Mouse (Mus musculus) telencephalon, adult 2 months (tissue): ENCODE data around the gene Trp53i11.

Experiments used
- DNase-seq: peaks from one replicate; pipeline ENCODE4 v3.0.0-alpha.2; 2011; ENCODE audit warnings: low read depth, low spot score

The Trp53i11 gene

GRCm38 (mm10) chr2:93238864-93239263 lies 51.5 kb downstream of the Trp53i11 start:
- DNase-seq, result no peak

DNA sequence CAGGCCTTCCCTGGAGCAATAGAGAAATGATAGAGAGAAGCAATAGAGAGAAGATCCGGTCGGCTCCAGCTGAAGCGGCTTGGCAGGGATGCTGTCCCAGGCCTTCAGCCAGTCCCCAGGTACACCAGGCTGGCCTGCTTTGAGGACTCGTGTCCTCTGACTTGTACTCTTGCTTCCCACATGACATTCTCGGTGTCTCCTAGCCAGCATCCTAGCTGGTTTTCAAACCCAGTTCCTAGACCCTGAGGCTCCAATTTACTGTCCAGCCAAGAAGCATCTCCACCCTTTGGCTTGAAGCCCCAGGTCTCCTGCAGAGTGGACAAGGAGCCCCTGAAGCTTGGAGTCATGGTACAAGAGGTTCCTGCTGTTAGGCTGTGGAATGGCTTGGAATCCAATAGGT lies 54.8 kb downstream of the Trp53i11 start:
- DNase-seq, result no peak

DNA sequence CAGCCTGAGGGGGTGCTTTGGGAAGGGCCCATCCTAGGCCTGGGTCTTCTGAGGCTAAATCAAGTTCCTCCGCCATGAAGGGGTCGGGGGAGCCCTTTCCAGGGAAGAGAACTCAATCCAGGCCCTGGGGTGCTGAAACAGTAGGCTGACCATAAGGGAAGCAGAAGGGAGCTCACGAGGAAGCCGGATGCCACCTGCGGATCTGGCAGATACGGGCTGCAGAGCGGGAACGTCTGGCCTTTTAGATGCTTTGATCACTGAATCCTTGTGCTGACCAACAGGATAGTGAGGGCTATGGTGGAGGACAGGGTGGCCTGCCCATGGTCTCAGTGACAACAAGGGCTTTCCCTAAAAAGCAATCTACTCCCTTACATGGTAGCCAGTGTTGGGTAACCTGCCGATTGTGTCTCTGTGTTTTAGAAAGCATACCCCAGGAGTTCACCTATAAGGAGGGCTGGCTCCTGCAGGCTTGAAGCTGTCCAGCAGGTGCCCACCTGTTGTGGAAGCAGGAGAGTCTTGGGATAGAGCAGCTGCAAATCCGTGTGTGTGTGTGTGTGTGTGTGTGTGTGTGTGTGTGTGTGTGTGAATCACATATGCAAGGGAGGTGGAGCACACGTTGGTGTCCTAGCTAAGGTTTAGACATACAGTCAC lies 56.2 kb downstream of the Trp53i11 start:
- no peak for DNase-seq

DNA sequence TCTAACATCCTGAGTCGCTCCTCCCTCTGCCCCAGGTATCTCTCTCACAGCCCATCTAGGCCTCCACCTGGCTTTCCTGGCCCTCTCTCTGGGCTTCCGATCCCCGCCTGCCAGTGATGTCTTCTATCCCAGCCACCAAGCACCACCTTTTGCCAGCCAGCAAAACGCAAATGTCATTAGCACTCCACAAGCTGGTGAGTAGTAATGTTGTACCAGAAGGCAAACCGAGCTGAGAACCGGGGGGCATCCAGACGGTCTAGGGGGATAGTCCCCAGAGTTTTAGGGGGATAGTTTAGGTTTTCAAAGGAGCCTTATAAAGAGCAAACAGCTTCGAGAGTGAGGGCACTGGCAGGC lies 56.7 kb downstream of the Trp53i11 start:
- DNase-seq, result no peak

- DNase-seq, result no peak
Observed at GRCm38 (mm10) chr2:93249058-93249457, 61.7 kb downstream of the Trp53i11 start.

- DNase-seq, result no peak
Observed at GRCm38 (mm10) chr2:93250611-93251010, 63.3 kb downstream of the Trp53i11 start.
